Mouse (Mus musculus): Measurements from ENCODE around the gene Nkpd1. TPM values are rescaled to one million over a fixed set of nuclear protein-coding genes. Genes with fewer than 3 reads are reported as not detected.

Gene Nkpd1
- polyA plus RNA-seq, 2 experiments: 0.01 TPM; not detected in 1

- no peak for DNase-seq (ENCODE audit: low read depth in 3 of 3, low spot score in 3 of 3)
- no peaks in the 10 kb centered on the region for H3K27me3 ChIP-seq (ENCODE audit: control insufficient read depth, insufficient read depth, low read length)
- WGBS (ENCODE audit: insufficient replicate concordance): 36% methylated on average over 7 of the region's 7 CpGs
- ATAC-seq (ENCODE audit: insufficient read depth): no peak
- H3K27ac ChIP-seq: no peak overlapping the region
- TF ChIP-seq EP300 (IDR thresholded peaks at IDR 0.05; ENCODE audit: low read depth) (no peak), CTCF (IDR thresholded peaks at IDR 0.05; ENCODE audit: low read depth) (no peak)
- no peak overlapping the region for H3K4me2 ChIP-seq (ENCODE audit: low read depth)
- no peak overlapping the region for H3K4me3 ChIP-seq (ENCODE audit: insufficient read depth in 1 of 2, low read depth in 2 of 2, low read length in 2 of 2)
- H3K9ac ChIP-seq (replicated peaks): no peak overlapping the region
- no peaks in the 10 kb centered on the region for H3K4me1 ChIP-seq (replicated peaks; ENCODE audit: control insufficient read depth in 2 of 2, insufficient read depth in 2 of 2, low read length in 1 of 2)
- H3K36me3 ChIP-seq (replicated peaks; ENCODE audit: control insufficient read depth, insufficient read depth, low read depth): no peaks in the 10 kb centered on the region
- H3K9me3 ChIP-seq (ENCODE audit: control insufficient read depth, low read length): no peaks in the 10 kb centered on the region
These were observed 31.1 kb upstream of the Nkpd1 start for GRCm38 (mm10) chr7:19486549-19486948.

DNA sequence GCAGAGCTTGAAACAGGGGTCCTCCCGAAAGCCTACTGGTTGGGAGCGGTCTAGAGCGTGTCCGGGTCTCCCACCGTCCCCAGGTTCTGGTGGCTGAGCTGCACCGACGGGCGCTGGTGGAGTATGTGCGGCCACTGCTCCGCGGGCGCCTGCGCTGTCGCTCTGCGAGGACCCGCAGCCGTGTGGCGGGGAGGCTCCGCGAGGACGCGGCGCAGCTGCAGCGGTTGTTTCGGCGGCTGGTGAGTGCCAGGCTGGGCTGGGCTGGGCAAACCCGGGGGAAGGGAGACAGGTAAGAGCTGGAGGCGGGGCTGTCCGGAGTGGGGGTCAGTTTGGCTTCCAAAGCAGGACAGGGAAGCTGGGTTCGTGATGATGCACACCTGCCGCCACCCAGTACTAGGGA is 28.1 kb upstream of the Nkpd1 start:
- 71% methylated on average over 31 of the region's 31 CpGs for WGBS (ENCODE audit: insufficient replicate concordance)
- no peak overlapping the region for H3K27ac ChIP-seq
- ATAC-seq (ENCODE audit: insufficient read depth): no peak
- H3K36me3 ChIP-seq (replicated peaks; ENCODE audit: control insufficient read depth, insufficient read depth, low read depth): no peaks in the 10 kb centered on the region
- no peak overlapping the region for H3K4me3 ChIP-seq (ENCODE audit: insufficient read depth in 1 of 2, low read depth in 2 of 2, low read length in 2 of 2)
- H3K9ac ChIP-seq (replicated peaks): no peak overlapping the region
- no peaks in the 10 kb centered on the region for H3K9me3 ChIP-seq (ENCODE audit: control insufficient read depth, low read length)
- H3K4me2 ChIP-seq (ENCODE audit: low read depth): no peak overlapping the region
- TF ChIP-seq EP300 (IDR thresholded peaks at IDR 0.05; ENCODE audit: low read depth) (no peak), CTCF (IDR thresholded peaks at IDR 0.05; ENCODE audit: low read depth) (no peak)
- DNase-seq (ENCODE audit: low read depth in 3 of 3, low spot score in 3 of 3): no peak
- no peaks in the 10 kb centered on the region for H3K4me1 ChIP-seq (replicated peaks; ENCODE audit: control insufficient read depth in 2 of 2, insufficient read depth in 2 of 2, low read length in 1 of 2)
- no peaks in the 10 kb centered on the region for H3K27me3 ChIP-seq (ENCODE audit: control insufficient read depth, insufficient read depth, low read length)

GRCm38 (mm10) chr7:19491731-19492130 is 25.9 kb upstream of the Nkpd1 start:
- TF ChIP-seq EP300 (IDR thresholded peaks at IDR 0.05; ENCODE audit: low read depth) (no peak), CTCF (IDR thresholded peaks at IDR 0.05; ENCODE audit: low read depth) (peak; percentile 36; the same call in 1 of the 2 replicates)
- H3K4me2 ChIP-seq (ENCODE audit: low read depth): peak overlapping the region; percentile 28; the same call in 1 of the 2 replicates
- 30% methylated on average over 26 of the region's 26 CpGs for WGBS (ENCODE audit: insufficient replicate concordance)
- no peaks in the 10 kb centered on the region for H3K9me3 ChIP-seq (ENCODE audit: control insufficient read depth, low read length)
- DNase-seq (ENCODE audit: low read depth in 3 of 3, low spot score in 3 of 3) (no peak), ATAC-seq (ENCODE audit: insufficient read depth) (no peak)
- no peak overlapping the region for H3K9ac ChIP-seq (replicated peaks)
- no peaks in the 10 kb centered on the region; a peak in 1 of 4 replicates for H3K4me1 ChIP-seq (replicated peaks; ENCODE audit: control insufficient read depth in 2 of 2, insufficient read depth in 2 of 2, low read length in 1 of 2)
- no peaks in the 10 kb centered on the region for H3K27me3 ChIP-seq (ENCODE audit: control insufficient read depth, insufficient read depth, low read length)
- no peak overlapping the region for H3K27ac ChIP-seq
- H3K36me3 ChIP-seq (replicated peaks; ENCODE audit: control insufficient read depth, insufficient read depth, low read depth): no peaks in the 10 kb centered on the region
- H3K4me3 ChIP-seq (ENCODE audit: insufficient read depth in 1 of 2, low read depth in 2 of 2, low read length in 2 of 2): no peak overlapping the region

- ATAC-seq (ENCODE audit: insufficient read depth): no peak
- no peak overlapping the region for H3K4me3 ChIP-seq (ENCODE audit: insufficient read depth in 1 of 2, low read depth in 2 of 2, low read length in 2 of 2)
- 76% methylated on average over 25 of the region's 25 CpGs for WGBS (ENCODE audit: insufficient replicate concordance)
- H3K27me3 ChIP-seq (ENCODE audit: control insufficient read depth, insufficient read depth, low read length): no peaks in the 10 kb centered on the region
- H3K4me2 ChIP-seq (ENCODE audit: low read depth): no peak overlapping the region
- no peak overlapping the region for H3K9ac ChIP-seq (replicated peaks)
- no peaks in the 10 kb centered on the region for H3K9me3 ChIP-seq (ENCODE audit: control insufficient read depth, low read length)
- no peaks in the 10 kb centered on the region for H3K36me3 ChIP-seq (replicated peaks; ENCODE audit: control insufficient read depth, insufficient read depth, low read depth)
- H3K4me1 ChIP-seq (replicated peaks; ENCODE audit: control insufficient read depth in 2 of 2, insufficient read depth in 2 of 2, low read length in 1 of 2): peaks cover 0 to 2% of the 10 kb centered on the region in 2 experiments; a peak in 1 of 4 replicates
- TF ChIP-seq EP300 (IDR thresholded peaks at IDR 0.05; ENCODE audit: low read depth) (no peak), CTCF (IDR thresholded peaks at IDR 0.05; ENCODE audit: low read depth) (no peak)
- DNase-seq (ENCODE audit: low read depth in 3 of 3, low spot score in 3 of 3): no peak
- H3K27ac ChIP-seq: no peak overlapping the region
These were observed 22.7 kb upstream of the Nkpd1 start for GRCm38 (mm10) chr7:19494751-19495474.

- H3K27ac ChIP-seq: no peak overlapping the region
- ATAC-seq (ENCODE audit: insufficient read depth) (0 out of 2 replicates have a peak, but pooled peaks have one; percentile 36), DNase-seq (ENCODE audit: low read depth in 3 of 3, low spot score in 3 of 3) (no peak)
- no peaks in the 10 kb centered on the region for H3K27me3 ChIP-seq (ENCODE audit: control insufficient read depth, insufficient read depth, low read length)
- no peak overlapping the region for H3K4me3 ChIP-seq (ENCODE audit: insufficient read depth in 1 of 2, low read depth in 2 of 2, low read length in 2 of 2)
- H3K9me3 ChIP-seq (ENCODE audit: control insufficient read depth, low read length): no peaks in the 10 kb centered on the region
- no peak for TF ChIP-seq CTCF (IDR thresholded peaks at IDR 0.05; ENCODE audit: low read depth)
- TF ChIP-seq EP300 (IDR thresholded peaks at IDR 0.05; ENCODE audit: low read depth): no peak
- WGBS (ENCODE audit: insufficient replicate concordance): 57% methylated on average over 20 of the region's 20 CpGs
- no peak overlapping the region for H3K9ac ChIP-seq (replicated peaks)
- H3K36me3 ChIP-seq (replicated peaks; ENCODE audit: control insufficient read depth, insufficient read depth, low read depth): no peaks in the 10 kb centered on the region
- H3K4me2 ChIP-seq (ENCODE audit: low read depth): no peak overlapping the region
- peaks cover 0 to 2% of the 10 kb centered on the region in 2 experiments; a peak in 1 of 4 replicates for H3K4me1 ChIP-seq (replicated peaks; ENCODE audit: control insufficient read depth in 2 of 2, insufficient read depth in 2 of 2, low read length in 1 of 2)
These were observed 22.0 kb upstream of the Nkpd1 start for GRCm38 (mm10) chr7:19495521-19496213.

All from liver, embryonic 14.5 days (tissue).